Mouse (Mus musculus) neural tube, embryonic 13.5 days (tissue): Measurements from ENCODE around the gene Eif4g3. TPM values are rescaled to one million over a fixed set of nuclear protein-coding genes. Genes with fewer than 3 reads are reported as not detected.
"Not testable (repeated sequence)": the region's sequence is repeated elsewhere in the genome, so short reads cannot be mapped to it uniquely, and the experiment has no call there.

Source experiments
- ATAC-seq: fragments of 200-750 bp; cut with Nextera tagmentation; 2 replicates; pipeline ENCODE4 v1.8.0; 2017; ENCODE audit warnings: low read depth, mild to moderate bottlenecking, moderate TSS enrichment, moderate library complexity
- H3K27ac ChIP-seq: fragments of 300-500 bp; sonication (generic); replicated peaks from 2 replicates; pipeline ENCODE4 v1.5.1; 2015; ENCODE audit warnings: moderate library complexity, mild to moderate bottlenecking, inconsistent platforms
- H3K27me3 ChIP-seq: fragments of 300-500 bp; sonication (generic); 2 replicates; pipeline ENCODE4 v1.6.1; 2015; ENCODE audit warnings: mild to moderate bottlenecking, inconsistent platforms
- H3K36me3 ChIP-seq: fragments of 300-500 bp; sonication (generic); 2 replicates; pipeline ENCODE4 v1.6.1; 2015; ENCODE audit warnings: mild to moderate bottlenecking, inconsistent platforms
- H3K4me1 ChIP-seq: fragments of 300-500 bp; sonication (generic); replicated peaks from 2 replicates; pipeline ENCODE4 v1.6.1; 2015; ENCODE audit warnings: inconsistent platforms
- H3K4me2 ChIP-seq: fragments of 300-500 bp; sonication (generic); 2 replicates; pipeline ENCODE4 v1.6.1; 2015; ENCODE audit warnings: inconsistent platforms, mild to moderate bottlenecking, moderate library complexity
- H3K4me3 ChIP-seq: fragments of 300-500 bp; sonication (generic); 2 replicates; pipeline ENCODE4 v1.5.1; 2015; ENCODE audit warnings: mild to moderate bottlenecking, inconsistent platforms
- H3K9ac ChIP-seq: fragments of 300-500 bp; sonication (generic); 2 replicates; pipeline ENCODE4 v1.6.1; 2015; ENCODE audit warnings: moderate library complexity, mild to moderate bottlenecking, inconsistent platforms
- H3K9me3 ChIP-seq: fragments of 300-500 bp; sonication (generic); 2 replicates; pipeline ENCODE4 v1.6.1; 2016; ENCODE audit warnings: inconsistent platforms
- WGBS: fragments of 180-500 bp; shearing (Covaris S2); methylation state at CpG from one replicate; pipeline ENCODE4 v1.1.7; 2015; 5-methylcytosine and 5-hydroxymethylcytosine counted together
- polyA plus RNA-seq: library from polyadenylated mRNA; unstranded; fragments of >200 nt; fragmentation: Nextera tagmentation; extraction: Ambion mirVana; gene quantifications from 2 replicates; pipeline ENCODE4 v1.2.1, GENCODE M21; 2015

Eif4g3 gene
- polyA plus RNA-seq, 1 experiment from 2014 or later: 51.1 TPM

DNA sequence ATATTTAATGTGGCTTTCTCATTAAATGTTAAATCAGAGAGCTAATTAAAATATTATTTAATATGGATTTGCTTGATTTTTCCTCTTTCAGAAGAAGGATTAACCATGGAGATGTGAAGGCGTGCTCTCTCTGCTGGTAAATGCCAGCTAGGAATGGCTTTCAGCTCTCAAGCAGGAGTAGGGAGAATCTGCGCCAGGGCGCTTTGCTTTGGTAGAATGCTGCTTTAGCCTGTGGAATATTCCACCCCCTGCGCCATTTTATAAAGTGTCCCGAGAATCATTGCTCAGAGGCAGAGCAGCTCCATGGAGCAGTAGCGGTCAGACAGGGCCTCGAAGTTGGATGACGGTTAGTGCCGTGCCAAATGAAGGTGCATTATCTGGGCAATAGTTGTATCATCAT is 58.7 kb downstream of the Eif4g3 start:
- no peak overlapping the region for H3K27ac ChIP-seq
- peaks cover 28% of the 10 kb centered on the region for H3K36me3 ChIP-seq
- H3K4me2 ChIP-seq: no peak overlapping the region
- no peaks in the 10 kb centered on the region for H3K27me3 ChIP-seq
- H3K4me3 ChIP-seq: no peak overlapping the region
- WGBS: 91% methylated on average over 9 of the region's 9 CpGs
- H3K9ac ChIP-seq: no peak overlapping the region
- no peak for ATAC-seq
- no peaks in the 10 kb centered on the region for H3K9me3 ChIP-seq
- peaks cover 14% of the 10 kb centered on the region; the same call in 1 of the 2 replicates for H3K4me1 ChIP-seq

GRCm38 (mm10) chr4:138056658-138057057 is 63.8 kb downstream of the Eif4g3 start:
- no peak overlapping the region for H3K4me3 ChIP-seq
- no peak overlapping the region for H3K9ac ChIP-seq
- peaks cover 23% of the 10 kb centered on the region for H3K36me3 ChIP-seq
- H3K4me1 ChIP-seq: peaks cover 14% of the 10 kb centered on the region; the same call in 1 of the 2 replicates
- ATAC-seq: no peak
- H3K4me2 ChIP-seq: no peak overlapping the region
- WGBS: 49% methylated on average over 5 of the region's 5 CpGs
- no peaks in the 10 kb centered on the region for H3K9me3 ChIP-seq
- no peaks in the 10 kb centered on the region for H3K27me3 ChIP-seq
- no peak overlapping the region; the same call in 1 of the 2 replicates for H3K27ac ChIP-seq

- not testable (repeated sequence) for H3K27ac ChIP-seq, H3K27me3 ChIP-seq, ATAC-seq, H3K4me2 ChIP-seq, H3K9ac ChIP-seq, H3K4me3 ChIP-seq, H3K9me3 ChIP-seq
- WGBS: 97% methylated on average over 22 of the region's 22 CpGs
- peaks cover 24% of the 10 kb centered on the region for H3K36me3 ChIP-seq
- H3K4me1 ChIP-seq: peaks cover 14% of the 10 kb centered on the region; the same call in 1 of the 2 replicates
These were observed 64.5 kb downstream of the Eif4g3 start for GRCm38 (mm10) chr4:138057196-138057754.

- Histone ChIP-seq H3K27ac (no peak overlapping the region), H3K9me3 (no peaks in the 10 kb centered on the region), H3K27me3 (no peaks in the 10 kb centered on the region), H3K4me2 (no peak overlapping the region), H3K9ac (no peak overlapping the region), H3K36me3 (peaks cover 24% of the 10 kb centered on the region), H3K4me3 (no peak overlapping the region), H3K4me1 (peaks cover 19% of the 10 kb centered on the region)
- 0 out of 2 replicates have a peak, but pooled peaks have one; percentile 40 for ATAC-seq
- WGBS: 77% methylated on average over 4 of the region's 4 CpGs
These were observed 68.3 kb downstream of the Eif4g3 start for GRCm38 (mm10) chr4:138061161-138061560.

GRCm38 (mm10) chr4:138063372-138064265 is 70.8 kb downstream of the Eif4g3 start:
- Histone ChIP-seq H3K36me3 (peaks cover 26% of the 10 kb centered on the region), H3K4me3 (no peak overlapping the region), H3K9me3 (no peaks in the 10 kb centered on the region), H3K9ac (0 out of 2 replicates have a peak overlapping the region, but pooled peaks have one; percentile 5), H3K27me3 (no peaks in the 10 kb centered on the region), H3K27ac (peak overlapping the region; percentile 9; the same call in 1 of the 2 replicates), H3K4me2 (no peak overlapping the region), H3K4me1 (peaks cover 16% of the 10 kb centered on the region)
- WGBS: 71% methylated on average over 7 of the region's 7 CpGs
- ATAC-seq: no peak

- H3K9me3 ChIP-seq: no peaks in the 10 kb centered on the region
- no peak for ATAC-seq
- no peak overlapping the region for H3K4me3 ChIP-seq
- H3K4me1 ChIP-seq: peaks cover 18% of the 10 kb centered on the region
- peaks cover 31% of the 10 kb centered on the region for H3K36me3 ChIP-seq
- H3K27me3 ChIP-seq: no peaks in the 10 kb centered on the region
- H3K4me2 ChIP-seq: no peak overlapping the region
- H3K27ac ChIP-seq: no peak overlapping the region
- 87% methylated on average over 11 of the region's 11 CpGs for WGBS
- no peak overlapping the region for H3K9ac ChIP-seq
These were observed 72.2 kb downstream of the Eif4g3 start for GRCm38 (mm10) chr4:138064882-138065592.

DNA sequence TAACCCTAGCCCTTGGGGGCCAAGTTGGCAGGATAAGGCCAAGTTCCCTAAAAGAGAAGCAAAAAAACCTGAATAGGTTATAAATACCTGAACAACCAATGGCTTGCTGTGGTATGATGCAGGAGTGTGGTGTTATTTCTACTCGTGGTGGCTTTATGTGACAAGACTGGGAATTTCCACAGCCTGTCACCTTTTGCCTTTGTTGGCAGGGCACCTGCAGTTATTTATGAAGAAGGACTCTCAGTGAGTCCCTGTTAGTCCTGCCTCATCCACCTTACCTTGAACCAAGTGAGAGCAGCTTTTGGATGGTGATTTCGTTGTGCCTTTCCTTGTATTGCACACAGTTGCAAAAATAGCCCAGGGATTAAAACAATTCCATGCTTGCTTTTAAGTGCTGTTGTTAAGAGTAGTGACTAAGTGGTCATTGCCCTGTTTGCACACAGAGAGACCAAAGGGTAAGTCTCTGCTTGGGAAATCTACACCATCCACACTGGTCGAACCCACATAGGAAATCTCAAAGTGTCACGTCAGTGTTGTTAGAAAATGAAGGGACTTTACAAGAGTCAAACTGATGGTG is 72.9 kb downstream of the Eif4g3 start:
- H3K4me3 ChIP-seq: no peak overlapping the region
- H3K27me3 ChIP-seq: no peaks in the 10 kb centered on the region
- no peak overlapping the region for H3K4me2 ChIP-seq
- H3K9ac ChIP-seq: no peak overlapping the region
- H3K36me3 ChIP-seq: peaks cover 31% of the 10 kb centered on the region
- H3K4me1 ChIP-seq: peaks cover 18% of the 10 kb centered on the region
- no peak for ATAC-seq
- H3K9me3 ChIP-seq: no peaks in the 10 kb centered on the region
- 88% methylated on average over 4 of the region's 4 CpGs for WGBS
- H3K27ac ChIP-seq: no peak overlapping the region

DNA sequence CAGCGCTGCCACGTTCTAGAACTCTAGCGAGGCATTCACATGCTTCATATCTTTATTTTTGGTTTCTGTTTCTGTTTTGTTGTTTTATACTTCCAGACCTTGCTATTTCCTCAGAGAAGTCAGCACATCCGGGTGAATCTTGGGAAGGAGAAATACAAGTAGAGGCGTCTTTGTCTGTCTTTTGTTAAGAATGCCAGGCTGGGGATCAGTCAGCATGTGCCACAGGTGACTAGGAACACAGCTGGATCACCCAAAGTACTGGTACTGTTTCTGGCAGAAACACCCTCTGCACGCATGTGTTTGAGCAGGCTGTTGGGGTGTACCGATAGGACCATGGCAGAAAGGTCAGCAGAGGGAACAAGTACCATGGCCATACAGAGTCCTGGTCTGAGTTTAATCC is 73.6 kb downstream of the Eif4g3 start:
- WGBS: 95% methylated on average over 7 of the region's 7 CpGs
- no peak overlapping the region for H3K4me3 ChIP-seq

GRCm38 (mm10) chr4:138067858-138068257 is 75.0 kb downstream of the Eif4g3 start:
- peaks cover 24% of the 10 kb centered on the region for H3K36me3 ChIP-seq
- H3K4me1 ChIP-seq: peaks cover 14% of the 10 kb centered on the region
- H3K27me3 ChIP-seq: no peaks in the 10 kb centered on the region
- no peak overlapping the region for H3K4me2 ChIP-seq
- H3K9me3 ChIP-seq: no peaks in the 10 kb centered on the region
- no peak overlapping the region for H3K4me3 ChIP-seq
- H3K9ac ChIP-seq: no peak overlapping the region
- 88% methylated on average over 3 of the region's 3 CpGs for WGBS
- no peak overlapping the region for H3K27ac ChIP-seq
- no peak for ATAC-seq

More for the DNA sequence above, 73.6 kb downstream of the Eif4g3 start:
- H3K27ac ChIP-seq: no peak overlapping the region
- no peaks in the 10 kb centered on the region for H3K9me3 ChIP-seq
- no peak overlapping the region for H3K4me2 ChIP-seq
- H3K27me3 ChIP-seq: no peaks in the 10 kb centered on the region
- peaks cover 14% of the 10 kb centered on the region for H3K4me1 ChIP-seq
- no peak overlapping the region for H3K9ac ChIP-seq
- H3K36me3 ChIP-seq: peaks cover 31% of the 10 kb centered on the region
- ATAC-seq: no peak

DNA sequence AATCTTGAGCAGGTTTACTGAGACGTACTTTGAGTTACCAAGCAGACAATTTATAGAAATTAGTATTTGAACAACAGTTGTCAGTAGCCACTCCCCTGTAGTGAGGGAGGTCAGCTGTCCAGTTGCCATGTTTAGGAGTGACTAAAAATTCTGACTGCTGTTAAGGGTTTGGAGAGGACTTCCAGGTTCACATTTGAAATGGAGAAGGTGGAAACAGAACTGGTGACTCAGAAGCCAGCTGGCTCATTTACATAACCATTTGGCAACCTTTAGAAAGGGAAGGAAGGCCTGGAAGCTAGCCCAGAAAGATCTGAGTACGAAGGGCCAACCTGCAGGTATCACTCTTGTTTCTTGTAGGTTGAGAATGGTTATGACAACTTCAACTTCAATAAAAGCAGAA is 75.8 kb downstream of the Eif4g3 start:
- H3K9me3 ChIP-seq: no peaks in the 10 kb centered on the region
- H3K4me2 ChIP-seq: no peak overlapping the region
- ATAC-seq: no peak
- H3K4me1 ChIP-seq: peaks cover 16% of the 10 kb centered on the region
- H3K9ac ChIP-seq: no peak overlapping the region
- WGBS: 71% methylated on average over 2 of the region's 2 CpGs
- H3K4me3 ChIP-seq: no peak overlapping the region
- no peak overlapping the region for H3K27ac ChIP-seq
- no peaks in the 10 kb centered on the region for H3K27me3 ChIP-seq
- H3K36me3 ChIP-seq: peaks cover 24% of the 10 kb centered on the region

- H3K9me3 ChIP-seq: no peaks in the 10 kb centered on the region
- 92% methylated on average over 4 of the region's 4 CpGs for WGBS
- H3K4me2 ChIP-seq: no peak overlapping the region
- ATAC-seq: no peak
- H3K36me3 ChIP-seq: peaks cover 24% of the 10 kb centered on the region
- H3K27ac ChIP-seq: no peak overlapping the region
- peaks cover 16% of the 10 kb centered on the region; the same call in 1 of the 2 replicates for H3K4me1 ChIP-seq
- no peaks in the 10 kb centered on the region for H3K27me3 ChIP-seq
- H3K4me3 ChIP-seq: no peak overlapping the region
- H3K9ac ChIP-seq: no peak overlapping the region
These were observed 76.5 kb downstream of the Eif4g3 start for GRCm38 (mm10) chr4:138069371-138069770.
